Mouse (Mus musculus) c-Kit-positive CD71-positive TER-119-negative erythroid progenitor cells, embryonic 14.5 days (primary cell): ENCODE data around the gene R3hdm2.

Experiments used
- DNase-seq: peaks from one replicate; pipeline ENCODE4 v3.0.0-alpha.2; 2013; ENCODE audit warnings: low read depth

The R3hdm2 gene

GRCm38 (mm10) chr10:127353909-127354895 is 25.9 kb upstream of the R3hdm2 start, which contains the start of gene Inhbe:
Gene Inhbe, minus strand, starts transcription at chr10:127354411.
- no peak for DNase-seq

DNA sequence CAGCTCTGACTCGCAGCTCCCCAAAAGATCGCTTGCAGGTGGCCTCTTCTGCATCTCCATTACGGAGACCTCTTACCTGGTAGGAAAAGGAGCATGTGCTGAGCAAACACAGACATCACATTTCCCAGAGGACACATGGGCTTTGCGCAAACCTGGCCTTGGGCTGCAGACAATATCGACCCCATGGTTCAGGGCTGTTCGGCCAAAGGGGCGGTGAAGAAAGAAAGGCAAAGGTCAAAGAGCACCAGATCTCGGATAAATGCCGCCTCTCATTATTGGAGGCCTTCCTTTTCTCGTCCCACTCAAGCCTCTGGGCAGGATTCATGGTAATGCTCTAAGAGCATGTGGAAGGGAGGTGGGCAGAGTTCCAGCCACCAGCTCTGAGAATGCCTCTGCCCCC is 24.8 kb upstream of the R3hdm2 start:
- DNase-seq, result no peak

DNA sequence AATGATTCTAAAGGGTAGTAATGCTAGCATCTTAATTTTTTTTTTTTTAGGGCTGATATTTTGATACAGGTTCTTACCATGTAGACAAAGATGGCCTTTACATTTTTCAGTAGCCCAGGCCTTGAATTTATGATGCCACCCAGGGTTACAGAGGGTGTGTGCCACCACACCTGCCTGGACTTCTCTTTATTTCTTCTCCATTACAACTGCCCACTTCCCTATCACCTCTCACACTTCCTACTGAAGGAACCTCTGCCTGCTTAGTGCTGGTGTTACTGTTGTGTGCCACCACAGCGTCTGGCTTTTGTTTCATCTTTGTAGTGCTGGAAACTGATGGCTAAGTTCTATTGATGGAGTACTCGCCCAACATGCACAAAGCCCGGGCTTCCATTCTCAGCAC is 19.4 kb upstream of the R3hdm2 start:
- no peak for DNase-seq

DNA sequence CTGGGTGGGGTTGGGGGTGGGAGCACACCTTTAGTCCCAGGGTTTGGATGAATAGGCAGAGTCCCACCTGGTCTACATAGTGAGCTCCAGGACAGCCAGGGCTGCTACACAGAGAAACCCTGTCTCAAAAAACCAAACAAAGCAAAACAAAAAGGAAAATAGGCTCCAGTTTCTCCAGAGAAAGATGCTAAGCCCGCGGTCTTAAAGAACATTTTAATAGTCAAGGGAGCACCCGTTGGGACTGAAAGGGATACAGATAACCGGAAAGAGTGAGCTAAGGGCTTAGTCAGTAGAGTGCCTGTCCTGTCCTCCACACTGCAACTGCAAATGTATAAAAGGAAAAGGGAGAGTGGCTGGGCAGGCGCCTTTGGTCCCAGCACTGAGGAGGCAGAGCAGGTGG is 13.0 kb upstream of the R3hdm2 start:
- no peak for DNase-seq

DNA sequence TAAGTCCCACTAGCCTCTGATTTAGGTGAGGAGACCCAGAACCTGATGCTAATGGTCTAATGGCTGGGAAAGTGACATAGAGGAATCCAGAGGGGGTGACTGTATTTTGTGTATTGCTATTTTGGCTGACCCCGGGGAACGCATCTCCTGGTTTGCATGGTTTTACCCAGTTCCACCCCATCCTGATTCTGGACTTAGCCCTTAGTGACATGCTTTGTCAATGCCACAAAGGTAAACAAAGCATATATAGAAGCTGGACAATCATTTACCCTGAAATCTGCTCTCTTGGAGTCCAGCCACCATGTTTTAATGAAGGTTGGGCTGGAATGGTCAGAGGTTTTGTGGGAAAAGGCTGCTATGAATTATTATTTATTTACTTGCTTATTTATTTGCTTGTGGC is 11.9 kb upstream of the R3hdm2 start:
- no peak for DNase-seq

DNA sequence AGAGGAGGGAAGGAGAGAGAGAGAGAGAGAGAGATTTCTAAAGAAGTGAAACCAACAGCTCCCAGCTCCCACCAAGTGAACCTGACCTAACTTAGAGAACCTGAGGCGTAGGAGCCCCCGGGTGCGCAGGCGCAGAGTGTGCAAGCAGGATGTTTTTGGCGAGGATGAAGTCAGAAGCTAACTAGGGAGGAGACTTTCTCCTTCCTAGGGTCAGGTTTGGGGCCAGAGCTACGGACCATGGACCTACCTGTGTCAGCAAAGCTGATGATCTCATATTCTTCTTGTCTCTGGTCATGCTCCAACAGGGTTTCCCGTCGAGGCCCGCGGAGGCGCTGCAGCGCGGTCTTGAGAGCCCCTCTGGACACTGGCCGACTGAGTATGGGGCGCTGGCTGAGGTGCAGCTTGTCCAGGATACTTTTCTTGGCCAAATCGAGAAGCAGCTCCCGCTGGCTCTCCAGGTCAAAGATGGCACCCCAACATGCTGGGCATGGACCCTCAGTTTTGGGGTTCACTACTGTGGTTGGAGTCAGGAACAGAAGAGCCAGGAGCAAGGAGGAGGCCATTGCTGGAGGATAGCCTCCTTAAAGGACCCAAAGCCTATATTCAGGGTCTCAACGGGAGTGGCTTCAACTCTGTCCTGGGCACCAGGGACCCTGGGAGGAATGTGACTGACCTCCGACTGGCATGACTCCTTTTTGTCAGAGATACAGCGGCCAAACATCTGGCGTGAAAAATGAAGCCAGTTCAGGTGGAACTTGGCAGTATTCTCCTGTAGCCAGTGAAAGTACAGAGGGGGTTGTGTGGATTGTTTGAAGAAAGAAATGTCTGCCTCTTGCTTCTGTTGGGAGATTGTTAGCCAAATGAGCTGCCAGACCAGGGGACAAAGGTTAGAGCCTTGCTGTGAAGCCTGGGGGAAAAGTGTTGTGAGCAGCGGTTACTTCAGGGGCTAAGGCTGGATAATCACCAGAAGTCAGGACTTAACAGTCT is 10.0 kb upstream of the R3hdm2 start, which contains the start of gene Inhbc:
Gene Inhbc (minus strand): TSS at position 598 of the 987 bp plus-strand sequence.
- no peak for DNase-seq

GRCm38 (mm10) chr10:127371023-127371422 is 9.1 kb upstream of the R3hdm2 start:
- no peak for DNase-seq

GRCm38 (mm10) chr10:127377700-127378099 is 2.4 kb upstream of the R3hdm2 start:
- no peak for DNase-seq

GRCm38 (mm10) chr10:127379654-127380053 is 473 bp upstream of the R3hdm2 start:
- no peak for DNase-seq

DNA sequence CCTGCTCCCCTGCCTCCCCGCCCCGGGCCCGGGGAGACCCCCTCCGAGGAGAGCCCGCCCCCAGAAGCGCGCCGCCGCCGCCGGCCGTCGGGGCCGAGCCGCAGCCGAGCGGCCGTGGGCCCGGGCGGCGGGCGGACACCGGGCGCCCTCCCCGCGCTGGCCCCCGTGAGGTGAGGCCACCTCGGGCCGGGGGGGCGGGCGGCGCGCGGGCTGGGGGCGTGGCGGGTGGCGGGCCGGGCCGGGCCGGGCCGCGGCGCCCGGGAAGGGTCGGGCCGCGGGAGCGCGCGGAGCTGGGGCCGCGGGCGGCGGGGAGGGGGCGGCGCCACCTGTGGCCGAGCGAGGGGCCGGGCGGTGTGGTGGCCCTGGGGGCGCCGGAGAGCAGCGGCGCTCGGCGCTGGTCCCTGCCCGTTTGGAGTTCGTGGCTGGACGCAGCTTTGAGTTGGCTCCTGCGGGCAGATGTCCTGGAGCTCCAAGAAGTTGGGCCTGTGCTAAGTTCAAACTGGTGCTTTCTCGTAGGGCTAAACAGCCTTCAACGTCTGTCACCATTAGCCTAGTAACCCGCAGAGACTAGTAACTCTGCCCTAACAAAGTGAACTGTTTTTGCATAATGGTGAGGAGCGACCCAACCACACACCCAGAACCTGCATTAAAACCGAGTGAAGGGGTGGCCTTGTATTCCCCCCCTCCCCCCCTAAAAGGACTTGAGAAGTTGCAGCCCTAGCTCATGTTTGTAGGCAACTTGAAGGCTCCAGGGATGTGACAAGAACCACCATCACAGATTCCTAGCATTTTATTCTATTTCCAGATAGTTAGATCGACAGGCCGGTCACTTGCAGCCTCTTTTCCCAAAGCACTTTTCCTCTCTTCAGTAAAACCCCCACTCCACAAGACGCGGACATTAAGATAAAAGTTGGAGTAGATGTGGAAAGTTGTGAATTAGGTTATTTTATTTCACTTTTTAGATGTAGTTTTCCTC is 928 bp downstream of the R3hdm2 start:
- DNase-seq, result peak; percentile 28

DNA sequence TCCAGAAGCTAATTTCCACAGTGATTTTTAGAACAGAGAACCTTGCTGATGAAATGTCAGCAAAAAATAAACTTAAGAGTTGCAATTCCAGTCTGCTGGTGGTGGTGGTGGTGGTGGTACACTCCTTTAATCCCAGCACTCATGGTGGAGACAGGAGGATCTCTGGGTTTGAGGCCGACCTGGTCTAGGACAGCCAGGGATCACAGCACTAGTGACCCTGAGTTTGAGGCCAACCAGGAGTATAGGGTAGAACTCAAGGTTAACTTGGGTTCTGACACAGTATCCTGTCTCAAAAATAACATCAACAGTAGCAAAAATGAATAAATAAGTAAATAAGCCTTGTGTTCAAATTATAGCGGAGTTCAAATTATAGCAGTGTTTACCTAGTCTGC is 1.6 kb downstream of the R3hdm2 start:
- DNase-seq, result no peak

DNA sequence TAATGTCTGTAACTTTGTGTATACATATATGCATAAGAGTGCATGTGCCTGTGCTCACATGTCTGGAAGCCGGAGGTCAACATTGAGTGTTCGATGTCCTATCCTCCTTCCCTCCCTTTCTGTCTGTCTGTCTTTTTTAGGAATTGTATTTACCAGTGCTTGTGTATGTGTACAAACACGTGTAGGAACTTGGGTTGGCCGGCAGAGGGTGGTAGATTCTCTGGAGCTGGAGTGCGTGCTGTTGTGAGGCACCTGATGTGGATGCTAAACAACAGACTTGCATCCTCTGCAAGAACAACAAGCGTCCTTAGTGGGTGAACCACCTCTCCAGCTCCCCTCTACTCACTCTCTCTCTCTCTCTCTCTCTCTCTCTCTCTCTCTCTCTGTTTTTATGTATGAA is 11.6 kb downstream of the R3hdm2 start:
- DNase-seq, result no peak

- no peak for DNase-seq
Observed at GRCm38 (mm10) chr10:127404701-127405100, 24.6 kb downstream of the R3hdm2 start.

DNA sequence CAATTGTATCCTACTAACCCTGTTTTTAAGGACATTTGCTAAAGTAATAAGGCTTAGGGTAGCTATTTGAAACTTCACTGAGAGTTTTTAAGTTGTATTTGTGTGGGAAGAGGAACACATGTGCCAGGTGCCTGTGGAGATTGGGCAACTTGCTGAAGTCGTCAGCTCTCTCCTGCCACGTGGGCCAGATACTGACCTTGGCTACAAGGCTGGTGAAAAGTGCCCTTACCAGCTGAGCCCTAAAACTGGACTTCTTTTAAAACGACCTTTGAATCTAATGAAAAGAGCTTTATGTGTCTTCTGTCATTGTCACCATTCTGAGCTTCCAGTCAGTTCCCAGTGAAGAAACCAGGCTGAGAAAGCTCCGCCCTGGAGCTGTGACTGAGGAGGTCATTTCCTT is 27.3 kb downstream of the R3hdm2 start:
- DNase-seq, result no peak

GRCm38 (mm10) chr10:127412101-127412500 is 32.0 kb downstream of the R3hdm2 start:
- no peak for DNase-seq

GRCm38 (mm10) chr10:127412776-127413175 is 32.6 kb downstream of the R3hdm2 start:
- DNase-seq, result no peak

DNA sequence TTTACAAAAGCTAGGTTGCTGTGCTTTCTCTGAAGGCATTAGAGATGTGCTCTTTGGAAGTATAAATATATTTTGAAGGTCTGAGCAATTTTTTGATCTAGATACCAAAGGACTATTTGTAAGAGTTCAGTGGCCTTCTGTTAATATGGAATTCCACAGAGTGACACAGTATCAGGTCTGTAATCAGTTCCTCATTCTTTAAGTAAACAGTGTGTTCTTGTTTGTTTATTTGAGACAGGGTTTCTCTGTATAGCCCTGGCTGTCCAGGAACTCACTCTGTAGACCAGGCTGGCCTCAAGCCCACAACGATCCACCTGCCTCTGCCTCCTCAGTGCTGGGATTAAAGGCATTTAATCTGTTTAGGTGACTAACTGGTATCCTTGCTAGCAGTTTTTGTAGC is 33.5 kb downstream of the R3hdm2 start:
- DNase-seq, result no peak

- no peak for DNase-seq
Observed at GRCm38 (mm10) chr10:127414141-127414540, 34.0 kb downstream of the R3hdm2 start.

DNA sequence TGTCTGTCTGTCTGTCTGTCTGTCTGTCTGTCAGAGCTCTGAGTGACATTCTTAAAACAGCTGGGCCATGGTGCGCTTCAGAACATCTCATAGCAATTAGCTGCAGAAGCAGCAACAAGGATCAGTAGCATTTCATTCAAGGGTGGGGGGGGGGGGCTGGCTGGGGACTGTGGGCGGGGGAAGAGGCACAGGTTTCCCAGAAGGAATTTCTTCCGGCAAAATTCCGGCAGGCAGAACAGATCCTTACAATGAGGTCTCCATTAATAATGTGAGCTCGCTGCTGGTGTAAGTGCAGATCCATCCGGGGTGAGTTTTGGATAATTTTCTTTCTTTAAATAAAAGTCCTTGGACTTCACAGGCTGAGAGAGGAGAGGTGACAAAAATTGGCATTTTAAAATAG is 40.0 kb downstream of the R3hdm2 start:
- DNase-seq, result no peak

- DNase-seq, result no peak
Observed at GRCm38 (mm10) chr10:127420676-127421353, 40.7 kb downstream of the R3hdm2 start.

DNA sequence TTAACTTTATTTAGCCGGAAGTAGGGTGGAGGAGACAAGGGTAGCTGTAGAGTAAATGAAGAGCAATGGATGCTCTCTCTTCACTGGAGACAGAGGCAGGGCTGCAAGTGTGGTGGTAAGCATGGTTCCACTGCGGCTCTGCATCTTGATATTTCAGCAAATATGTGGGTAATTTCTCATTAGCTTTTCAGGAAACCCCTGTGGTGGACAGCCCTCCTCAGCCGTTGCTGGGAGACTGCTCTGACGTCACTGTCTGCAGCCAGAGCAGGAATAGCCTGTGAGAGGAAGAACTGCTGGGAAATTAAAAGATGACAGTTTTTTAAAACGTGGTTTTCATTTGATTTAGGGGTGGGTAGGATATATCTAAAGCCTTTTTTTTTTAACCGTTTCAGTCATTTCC is 41.9 kb downstream of the R3hdm2 start:
- DNase-seq, result no peak
